Mouse (Mus musculus): ENCODE measurements around the gene Cryl1. TPM values are rescaled to one million over a fixed set of nuclear protein-coding genes. Genes with fewer than 3 reads are reported as not detected.
A peak's percentile ranks its signal among the peaks of the same experiment; 100 is the strongest.

Cryl1 gene
- total RNA-seq, 4 experiments from 2014 or later: 16.0 to 22.1 (median 20.4) TPM

GRCm38 (mm10) chr14:57326771-57327170 is 71.6 kb downstream of the Cryl1 start:
- no peak for DNase-seq (ENCODE audit: low spot score in 2 of 2)

DNA sequence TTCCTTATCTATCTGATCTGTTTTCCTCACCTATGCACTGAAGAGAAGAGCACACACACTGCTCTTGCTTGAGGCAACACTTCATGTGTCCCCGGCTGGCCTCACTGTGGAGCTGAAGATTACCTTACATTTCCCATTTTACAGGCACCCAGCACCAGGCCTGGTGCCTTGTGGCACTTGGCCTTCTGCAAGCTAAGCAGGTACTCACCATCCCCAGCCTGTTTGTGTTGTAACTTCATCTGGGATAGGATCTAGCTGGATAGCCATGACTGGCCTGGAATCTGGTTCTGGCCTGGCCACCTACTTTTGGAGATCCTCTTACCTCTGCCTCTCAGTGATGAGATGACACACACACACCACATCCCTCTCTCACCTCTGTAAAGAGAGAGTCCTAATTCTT is 79.5 kb downstream of the Cryl1 start:
- DNase-seq (ENCODE audit: low spot score in 2 of 2): no peak

DNA sequence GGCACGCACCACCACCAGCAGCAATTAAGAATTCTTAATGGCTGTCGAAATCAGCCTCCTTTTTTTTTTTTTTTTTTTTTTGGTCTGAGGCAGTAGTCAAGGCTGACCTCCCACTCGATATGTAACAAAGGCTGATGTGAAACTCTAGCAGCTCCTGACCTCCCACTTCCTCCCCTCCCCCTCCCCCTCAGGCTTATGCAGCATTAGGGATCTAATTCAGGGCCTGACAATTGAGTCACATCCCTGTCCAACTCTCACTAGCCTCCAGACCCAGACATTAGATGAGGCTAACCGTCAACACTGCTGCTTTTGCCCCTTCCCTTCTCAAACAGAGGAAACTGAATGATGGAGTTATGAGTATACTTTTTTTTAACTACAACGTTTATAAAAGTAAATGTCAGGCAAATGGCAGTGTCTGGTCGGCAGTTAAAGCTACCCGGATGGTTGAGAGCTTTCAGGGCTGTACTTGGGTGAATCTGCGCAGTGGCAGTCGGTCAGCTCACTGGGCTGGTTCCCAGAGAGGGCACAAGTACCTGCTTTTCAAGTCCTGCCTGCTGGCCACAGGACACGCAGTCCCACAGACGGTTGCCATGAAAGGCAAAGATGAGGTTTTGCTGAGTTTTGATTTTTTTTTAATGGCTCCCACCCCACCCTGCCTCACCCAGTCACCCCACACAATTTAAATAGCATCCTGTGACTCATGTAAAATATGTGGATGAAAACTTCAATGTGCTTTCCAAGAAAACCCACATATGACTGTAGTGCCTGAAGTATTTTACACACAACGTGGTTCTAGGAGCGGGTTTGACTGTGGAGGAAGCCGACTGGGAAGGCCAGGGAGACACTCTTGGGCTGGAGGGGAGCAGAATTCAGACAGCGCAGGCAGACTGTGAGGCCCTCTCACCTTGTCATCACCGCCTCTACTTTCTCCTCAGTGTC is 81.4 kb downstream of the Cryl1 start:
- DNase-seq (ENCODE audit: low spot score in 2 of 2): no peak

DNA sequence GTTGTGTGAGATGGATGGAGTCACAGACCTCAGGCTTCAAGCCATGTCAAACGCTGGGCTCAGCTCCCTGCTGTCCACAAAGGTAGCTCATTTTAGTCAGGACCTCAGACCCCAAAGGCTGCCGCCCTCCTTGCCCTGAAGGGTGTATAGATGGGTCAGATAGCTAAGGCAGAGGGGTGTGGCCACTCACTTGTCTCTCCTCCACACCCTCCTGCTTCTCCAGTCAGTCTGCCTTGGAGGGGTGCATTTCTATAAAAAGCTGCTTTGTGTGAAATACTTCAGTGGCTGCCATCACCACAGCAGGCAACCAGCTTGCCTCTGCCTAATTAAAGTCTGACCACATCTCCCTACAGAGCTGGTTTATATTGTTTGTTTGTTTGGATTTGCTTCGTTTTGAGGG is 82.4 kb downstream of the Cryl1 start:
- DNase-seq (ENCODE audit: low spot score in 2 of 2): no peak

- no peak for DNase-seq (ENCODE audit: low spot score in 2 of 2)
Observed at GRCm38 (mm10) chr14:57315551-57315950, 82.8 kb downstream of the Cryl1 start.

- peak in 1 of 2 experiments; percentile 69 for DNase-seq (ENCODE audit: low spot score in 2 of 2)
Observed at GRCm38 (mm10) chr14:57301600-57302230, 96.6 kb downstream of the Cryl1 start.

GRCm38 (mm10) chr14:57300530-57300929 is 97.8 kb downstream of the Cryl1 start:
- DNase-seq (ENCODE audit: low spot score in 2 of 2): no peak

DNA sequence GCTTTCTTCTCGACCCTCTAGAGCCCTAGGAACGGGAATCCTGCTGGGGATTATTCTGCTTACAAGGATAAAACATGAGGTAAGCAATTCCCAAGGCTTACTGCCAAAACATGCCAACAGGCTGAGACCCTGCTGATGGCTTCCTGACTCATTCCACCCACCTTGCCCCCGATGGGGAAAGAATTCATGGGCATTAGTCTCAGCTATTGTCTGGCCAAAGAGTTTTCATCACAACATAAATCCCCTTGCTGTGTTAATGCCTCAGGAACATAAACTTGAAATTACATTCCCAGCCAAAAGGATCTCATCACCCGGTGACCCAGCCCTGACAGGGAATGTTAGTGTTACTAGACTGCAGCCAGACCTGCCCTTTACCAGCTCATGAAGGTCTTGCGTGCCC is 100.7 kb downstream of the Cryl1 start:
- DNase-seq (ENCODE audit: low spot score in 2 of 2): no peak

- DNase-seq (ENCODE audit: low spot score in 2 of 2): no peak
Observed at GRCm38 (mm10) chr14:57291399-57291942, 106.9 kb downstream of the Cryl1 start.

DNA sequence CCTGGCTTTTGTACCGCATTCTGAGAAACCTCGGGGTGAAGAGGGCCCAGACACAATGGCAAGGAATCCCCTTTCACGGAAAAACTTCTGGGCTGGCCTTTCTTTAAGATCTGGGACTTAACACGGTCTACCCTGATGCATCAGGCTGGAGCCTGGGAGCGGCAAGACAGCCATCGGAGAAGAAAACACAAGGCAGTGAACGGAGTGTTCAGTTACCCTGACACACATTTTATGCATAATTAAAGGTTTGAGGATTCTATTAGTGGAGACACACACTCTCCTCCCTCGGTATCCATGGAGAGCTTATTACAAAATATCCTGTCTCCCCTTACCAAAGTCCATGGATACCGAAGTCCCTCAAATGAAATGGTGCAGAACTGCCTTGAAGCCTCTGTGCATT is 109.2 kb downstream of the Cryl1 start:
- no peak for DNase-seq (ENCODE audit: low spot score in 2 of 2)

GRCm38 (mm10) chr14:57283816-57284215 is 114.5 kb downstream of the Cryl1 start:
- no peak for DNase-seq (ENCODE audit: low spot score in 2 of 2)

DNA sequence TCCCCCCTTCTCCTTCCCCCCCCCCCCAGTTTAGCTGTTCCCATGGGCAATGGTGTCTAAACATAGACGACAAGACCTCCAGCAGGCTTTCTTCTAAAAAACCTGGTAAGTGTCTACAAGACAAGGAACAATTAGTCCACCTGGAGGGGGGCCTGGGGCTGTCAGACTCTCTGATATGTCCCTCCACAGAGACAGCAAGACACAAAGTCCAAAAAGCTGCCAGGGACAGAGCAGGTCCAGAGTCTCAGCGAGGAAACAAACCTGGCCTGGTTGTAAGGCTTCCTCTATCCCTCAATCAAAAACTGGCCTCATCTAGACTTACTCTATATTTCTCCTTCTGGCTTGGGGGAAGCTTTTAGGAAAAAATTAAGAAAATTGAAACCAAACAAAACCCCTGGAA is 115.7 kb downstream of the Cryl1 start:
- no peak for DNase-seq (ENCODE audit: low spot score in 2 of 2)

GRCm38 (mm10) chr14:57280835-57281234 is 117.5 kb downstream of the Cryl1 start:
- DNase-seq (ENCODE audit: low spot score in 2 of 2): no peak

DNA sequence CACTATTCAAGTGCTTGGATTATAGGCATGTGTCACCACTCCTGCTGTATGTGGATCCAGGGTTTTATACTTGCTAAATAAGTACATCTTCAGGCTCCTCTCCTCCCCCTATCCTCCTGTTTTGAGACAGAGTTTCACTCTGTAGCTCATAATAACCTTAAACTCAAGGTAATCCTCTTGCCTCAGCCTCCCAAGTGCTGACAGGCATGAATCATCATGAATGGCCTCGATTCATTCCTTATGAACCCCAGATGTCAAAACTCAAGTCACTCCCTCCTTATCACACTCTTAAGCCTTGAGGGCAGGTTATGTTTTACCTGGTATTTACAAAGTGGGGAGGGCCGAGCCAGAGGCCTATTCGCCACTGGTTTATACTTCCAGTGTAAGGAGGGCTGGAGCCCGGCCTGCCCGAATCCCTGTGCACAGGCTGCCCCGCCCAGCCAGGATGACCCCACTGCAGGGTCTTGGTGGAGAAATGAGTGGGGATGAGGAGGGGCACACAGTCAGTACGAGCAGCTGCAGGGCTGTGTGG is 121.8 kb downstream of the Cryl1 start:
- DNase-seq (ENCODE audit: low spot score in 2 of 2): no peak

- DNase-seq (ENCODE audit: low spot score in 2 of 2): no peak
Observed at GRCm38 (mm10) chr14:57272341-57272740, 126.0 kb downstream of the Cryl1 start.

DNA sequence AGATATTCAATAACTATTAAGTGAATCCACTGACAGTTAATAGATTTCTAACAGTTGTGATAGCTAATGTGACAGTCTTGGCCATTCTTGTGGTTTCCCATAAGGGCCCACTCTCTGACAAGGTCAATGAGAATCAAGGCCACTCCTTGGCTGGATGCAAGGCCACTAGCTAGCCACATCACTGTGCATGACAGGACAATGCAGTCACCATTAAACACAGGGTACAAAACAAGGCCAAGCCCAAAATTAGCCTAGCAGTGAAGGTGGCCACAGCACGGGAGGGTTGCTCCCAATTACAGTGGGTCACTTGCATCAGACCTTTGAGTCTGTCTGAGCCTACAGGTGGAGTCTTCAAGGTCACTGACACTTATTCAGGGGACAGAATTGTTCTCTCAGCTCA is 126.5 kb downstream of the Cryl1 start:
- DNase-seq (ENCODE audit: low spot score in 2 of 2): no peak

GRCm38 (mm10) chr14:57268900-57269299 is 129.4 kb downstream of the Cryl1 start:
- no peak for DNase-seq (ENCODE audit: low spot score in 2 of 2)

DNA sequence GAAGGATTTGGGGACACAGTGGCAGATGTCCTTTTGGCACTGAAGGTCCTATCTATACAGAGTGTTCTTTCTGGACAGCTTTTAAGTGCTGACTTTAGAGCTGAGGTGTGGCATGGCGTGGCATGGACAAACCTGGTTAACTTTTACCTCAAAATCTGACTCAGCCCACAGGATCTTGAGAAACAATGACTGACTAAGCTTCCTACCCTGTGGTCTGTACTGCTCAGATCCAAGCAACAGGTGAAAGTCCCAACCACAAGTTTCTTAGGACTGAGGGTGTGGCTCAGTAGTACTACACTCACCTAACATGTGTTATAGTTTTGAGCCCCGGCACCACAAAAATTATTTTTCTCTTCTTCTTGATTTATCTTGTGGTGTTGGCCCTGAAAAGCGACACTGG is 130.0 kb downstream of the Cryl1 start:
- DNase-seq (ENCODE audit: low spot score in 2 of 2): no peak

- no peak for DNase-seq (ENCODE audit: low spot score in 2 of 2)
Observed at GRCm38 (mm10) chr14:57263943-57264342, 134.4 kb downstream of the Cryl1 start.

DNA sequence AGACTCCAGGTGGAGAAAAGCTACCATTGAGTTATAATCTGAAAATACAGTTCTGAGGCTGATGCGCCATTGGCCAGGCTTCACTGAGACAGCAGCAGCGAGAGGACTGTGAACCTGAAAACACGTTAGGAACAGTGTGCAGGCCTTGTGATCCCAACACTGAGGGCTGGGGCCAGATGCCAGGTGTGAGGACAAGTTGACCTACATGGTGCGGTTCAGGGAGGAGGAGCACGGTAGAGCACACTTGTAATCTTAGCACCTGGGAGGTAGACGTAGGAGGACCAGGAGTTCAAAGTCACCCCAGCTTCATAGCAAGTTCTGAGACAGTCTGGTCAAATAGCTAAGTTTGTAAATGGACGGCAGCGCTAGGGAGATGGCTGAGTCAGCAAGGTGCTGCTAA is 139.0 kb downstream of the Cryl1 start:
- DNase-seq (ENCODE audit: low spot score in 2 of 2): no peak

DNA sequence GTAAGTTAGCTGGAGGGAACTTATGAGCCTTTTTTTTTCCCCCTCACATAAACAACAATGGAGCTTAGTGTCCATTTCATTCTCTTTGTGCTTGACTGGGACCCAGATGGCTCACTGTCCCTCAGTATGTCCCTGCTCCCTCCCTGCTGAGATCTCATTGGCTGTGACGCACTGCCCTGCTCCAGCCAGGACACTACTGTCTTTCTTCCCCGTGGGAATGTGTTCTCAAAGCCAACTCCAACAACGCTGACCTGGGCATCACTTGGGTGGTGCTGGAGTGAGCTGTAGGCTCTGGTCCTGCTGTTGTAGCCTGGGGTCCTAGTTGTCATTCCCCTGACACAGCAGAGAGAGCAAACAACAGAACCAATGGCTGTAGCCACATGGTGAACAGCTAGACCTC is 149.7 kb downstream of the Cryl1 start:
- no peak for DNase-seq (ENCODE audit: low spot score in 2 of 2)

GRCm38 (mm10) chr14:57246575-57246974 is 151.8 kb downstream of the Cryl1 start:
- DNase-seq (ENCODE audit: low spot score in 2 of 2): no peak

All from left cerebral cortex, adult 8-10 months (tissue).